Mouse (Mus musculus): ENCODE data around the gene Pdia6. TPM values are rescaled to one million over a fixed set of nuclear protein-coding genes. Genes with fewer than 3 reads are reported as not detected.

Gene Pdia6
- polyA plus RNA-seq, 1 experiment = 65.9 TPM

DNA sequence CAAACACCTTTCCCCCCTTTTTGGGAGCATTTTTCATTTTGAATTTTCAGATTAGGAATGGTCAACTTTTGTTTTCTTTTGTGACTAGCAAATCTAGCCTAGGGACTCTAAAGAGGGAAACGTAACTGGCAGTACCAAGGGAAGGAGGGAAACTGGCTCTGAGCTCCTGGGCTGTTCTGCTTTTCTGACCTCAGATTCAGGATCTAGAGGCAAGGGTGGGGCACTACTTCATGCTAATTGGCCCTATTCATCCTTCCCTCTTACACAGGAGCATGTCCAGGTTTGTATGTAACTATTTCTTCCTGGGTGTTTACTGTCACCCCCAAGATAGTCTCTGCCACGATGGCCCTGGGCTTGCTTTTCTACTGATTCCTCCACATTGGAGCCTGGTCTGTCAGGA, 30.6 kb downstream of the Pdia6 start:
- Histone ChIP-seq H3K4me1 (ENCODE audit: control insufficient read depth, insufficient read depth, insufficient read length, low read length) (no peaks in the 10 kb centered on the region), H3K27ac (replicated peaks; ENCODE audit: low read depth, low read length) (no peak overlapping the region), H3K4me3 (ENCODE audit: insufficient read depth, low read depth, low read length) (no peak overlapping the region)

DNA sequence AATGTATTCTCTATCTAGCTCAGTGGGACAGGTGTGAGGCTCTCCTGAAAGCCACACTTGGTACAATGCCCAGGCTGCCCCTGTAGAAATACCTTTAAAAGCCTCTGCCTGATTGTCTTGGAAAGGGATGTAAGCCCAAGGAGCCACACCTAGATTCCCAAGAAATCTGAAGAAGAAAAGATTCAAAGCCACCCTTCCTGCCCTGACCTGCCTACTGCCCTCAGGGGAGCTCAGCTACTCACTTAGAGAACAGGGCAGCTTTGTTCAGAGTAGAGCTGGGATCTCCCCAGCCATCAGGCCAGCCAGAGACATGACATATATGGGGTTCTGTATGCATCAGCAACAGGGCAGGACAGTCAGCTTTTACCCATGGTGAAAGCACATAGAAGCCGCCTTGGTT, 33.6 kb downstream of the Pdia6 start:
- Histone ChIP-seq H3K27ac (replicated peaks; ENCODE audit: low read depth, low read length) (no peak overlapping the region), H3K4me3 (ENCODE audit: insufficient read depth, low read depth, low read length) (no peak overlapping the region), H3K4me1 (ENCODE audit: control insufficient read depth, insufficient read depth, insufficient read length, low read length) (no peaks in the 10 kb centered on the region; the same call in 1 of the 2 replicates)

- H3K27ac ChIP-seq (replicated peaks; ENCODE audit: low read depth, low read length) = no peak overlapping the region
- H3K4me3 ChIP-seq (ENCODE audit: insufficient read depth, low read depth, low read length) = no peak overlapping the region
- peaks cover 9% of the 10 kb centered on the region for H3K4me1 ChIP-seq (ENCODE audit: control insufficient read depth, insufficient read depth, insufficient read length, low read length)
Observed at GRCm38 (mm10) chr12:17305445-17305844, 39.1 kb downstream of the Pdia6 start.

GRCm38 (mm10) chr12:17308246-17308645, 41.9 kb downstream of the Pdia6 start:
- H3K27ac ChIP-seq (replicated peaks; ENCODE audit: low read depth, low read length) = no peak overlapping the region
- no peak overlapping the region for H3K4me3 ChIP-seq (ENCODE audit: insufficient read depth, low read depth, low read length)
- peaks cover 9% of the 10 kb centered on the region for H3K4me1 ChIP-seq (ENCODE audit: control insufficient read depth, insufficient read depth, insufficient read length, low read length)

DNA sequence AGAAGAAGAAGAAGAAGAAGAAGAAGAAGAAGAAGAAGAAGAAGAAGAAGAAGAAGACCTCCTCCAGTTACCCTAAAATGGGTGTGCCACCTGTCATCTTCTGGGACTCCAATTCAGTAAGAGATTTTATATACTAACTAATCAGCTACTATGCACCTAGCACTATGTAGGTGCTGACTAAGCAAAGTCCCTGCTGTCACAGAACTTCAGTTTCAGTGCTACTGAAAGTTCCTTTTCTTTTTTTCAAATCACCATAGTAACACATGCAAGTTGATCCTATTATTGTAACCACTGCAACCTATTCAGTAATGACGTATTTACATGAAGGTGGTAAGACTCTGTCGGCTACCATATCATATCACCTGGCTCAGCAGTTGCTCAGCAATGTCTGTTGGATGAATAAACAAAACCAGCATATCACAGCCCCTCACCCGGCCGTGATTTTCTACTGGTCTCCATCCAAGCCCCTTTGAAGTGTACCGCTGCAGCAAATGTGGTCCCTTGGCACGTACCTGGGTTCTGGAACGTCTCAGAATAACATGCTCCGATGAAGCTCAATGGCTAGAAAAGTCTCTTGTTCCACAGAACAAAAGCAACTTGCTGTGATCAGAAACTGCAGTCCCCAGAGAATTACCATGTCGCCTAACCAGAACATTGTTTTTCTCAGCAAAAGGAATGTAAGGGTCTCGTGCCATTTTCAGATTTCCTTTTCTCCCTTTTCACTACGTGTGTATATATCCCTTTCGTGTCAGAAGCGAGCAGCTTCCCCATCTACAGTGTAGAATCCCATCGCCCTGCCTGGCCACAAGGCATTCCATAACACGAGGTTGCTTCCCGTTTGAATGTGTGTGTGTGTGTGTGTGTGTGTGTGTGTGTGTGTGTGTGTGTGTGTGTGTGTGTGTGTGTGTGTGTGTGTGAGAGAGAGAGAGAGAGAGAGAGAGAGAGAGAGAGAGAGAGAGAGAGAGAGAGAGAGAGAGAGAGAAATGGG, 44.8 kb downstream of the Pdia6 start:
- Histone ChIP-seq H3K4me3 (ENCODE audit: insufficient read depth, low read depth, low read length) (no peak overlapping the region), H3K27ac (replicated peaks; ENCODE audit: low read depth, low read length) (no peak overlapping the region), H3K4me1 (ENCODE audit: control insufficient read depth, insufficient read depth, insufficient read length, low read length) (0 out of 2 replicates have a peak, but pooled peaks cover 5% of the 10 kb centered on the region)

- Histone ChIP-seq H3K4me3 (ENCODE audit: insufficient read depth, low read depth, low read length) (no peak overlapping the region), H3K27ac (replicated peaks; ENCODE audit: low read depth, low read length) (no peak overlapping the region), H3K4me1 (ENCODE audit: control insufficient read depth, insufficient read depth, insufficient read length, low read length) (no peaks in the 10 kb centered on the region)
Observed at GRCm38 (mm10) chr12:17316096-17316495, 49.8 kb downstream of the Pdia6 start.

- Histone ChIP-seq H3K4me1 (ENCODE audit: control insufficient read depth, insufficient read depth, insufficient read length, low read length) (no peaks in the 10 kb centered on the region), H3K27ac (replicated peaks; ENCODE audit: low read depth, low read length) (no peak overlapping the region), H3K4me3 (ENCODE audit: insufficient read depth, low read depth, low read length) (no peak overlapping the region)
Observed at GRCm38 (mm10) chr12:17317970-17318369, 51.6 kb downstream of the Pdia6 start.

DNA sequence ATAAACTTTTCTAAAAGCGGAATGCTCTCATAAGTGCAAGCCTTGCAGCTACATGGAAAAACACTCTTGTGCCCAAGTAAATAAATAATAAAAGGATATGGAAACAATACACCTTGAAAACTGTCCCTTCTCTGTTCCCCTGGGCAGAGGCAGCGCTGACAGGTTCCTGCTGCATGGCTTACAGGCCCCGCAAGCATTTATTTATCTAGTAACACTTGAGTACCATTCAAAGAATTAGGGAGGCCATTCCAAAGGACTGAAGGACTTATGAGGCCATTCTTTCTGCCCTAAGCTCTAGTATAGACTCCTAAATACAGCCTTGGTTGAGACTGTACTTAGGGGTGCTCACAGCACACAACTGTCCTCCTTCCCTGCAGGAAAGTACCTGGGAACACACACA, 52.1 kb downstream of the Pdia6 start:
- H3K4me3 ChIP-seq (ENCODE audit: insufficient read depth, low read depth, low read length) = no peak overlapping the region
- no peaks in the 10 kb centered on the region for H3K4me1 ChIP-seq (ENCODE audit: control insufficient read depth, insufficient read depth, insufficient read length, low read length)
- no peak overlapping the region for H3K27ac ChIP-seq (replicated peaks; ENCODE audit: low read depth, low read length)

GRCm38 (mm10) chr12:17324549-17325470, 58.5 kb downstream of the Pdia6 start:
- no peaks in the 10 kb centered on the region for H3K4me1 ChIP-seq (ENCODE audit: control insufficient read depth, insufficient read depth, insufficient read length, low read length)
- H3K27ac ChIP-seq (replicated peaks; ENCODE audit: low read depth, low read length) = no peak overlapping the region
- H3K4me3 ChIP-seq (ENCODE audit: insufficient read depth, low read depth, low read length) = peak overlapping the region; percentile 50

DNA sequence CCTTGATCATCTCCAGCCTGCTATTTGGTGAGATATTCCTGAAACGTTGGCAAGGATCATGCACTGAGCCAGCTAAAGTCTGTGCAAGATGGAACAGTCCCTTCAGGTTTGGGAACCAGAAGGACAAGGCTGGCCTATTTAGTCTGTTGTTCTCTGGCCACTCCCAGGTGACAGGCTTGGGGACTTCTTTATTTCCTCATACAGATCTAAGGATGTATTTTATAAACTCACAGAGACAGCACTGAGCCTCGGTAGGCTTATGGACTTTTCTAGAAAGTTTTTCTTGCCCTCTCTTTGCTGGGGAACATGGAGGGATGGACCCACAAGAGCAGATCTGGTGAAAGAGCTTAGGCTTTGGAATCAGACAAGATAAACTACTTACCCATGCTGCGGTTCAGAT, 62.9 kb downstream of the Pdia6 start, which contains the start of gene Atp6v1c2:
Gene Atp6v1c2 (minus strand): TSS at position 101 of the 400 bp plus-strand sequence.
- Histone ChIP-seq H3K4me3 (ENCODE audit: insufficient read depth, low read depth, low read length) (no peak within 1 kb of the TSS), H3K27ac (replicated peaks; ENCODE audit: low read depth, low read length) (no peak within 1 kb of the TSS), H3K4me1 (ENCODE audit: control insufficient read depth, insufficient read depth, insufficient read length, low read length) (no peaks in the 10 kb centered on the region)

GRCm38 (mm10) chr12:17333459-17333858, 67.1 kb downstream of the Pdia6 start:
- H3K4me3 ChIP-seq (ENCODE audit: insufficient read depth, low read depth, low read length) = no peak overlapping the region
- no peak overlapping the region for H3K27ac ChIP-seq (replicated peaks; ENCODE audit: low read depth, low read length)
- no peaks in the 10 kb centered on the region for H3K4me1 ChIP-seq (ENCODE audit: control insufficient read depth, insufficient read depth, insufficient read length, low read length)

Other genes with a start within 250 kb of the Pdia6 start
- not detected in 2 replicates for gene Kcnf1, start 89.7 kb upstream of the Pdia6 start, polyA plus RNA-seq (2012; ENCODE audit: insufficient read depth, insufficient read length, missing spikeins)
- not detected in 2 replicates for gene Atp6v1c2, start 62.8 kb downstream of the Pdia6 start, polyA plus RNA-seq (2012; ENCODE audit: insufficient read depth, insufficient read length, missing spikeins)
- 6.0 and 6.4 TPM in 2 replicates for gene Nol10, start 81.9 kb downstream of the Pdia6 start, polyA plus RNA-seq (2012; ENCODE audit: insufficient read depth, insufficient read length, missing spikeins)